Comparison of ENCODE assay signal across 13 mouse cellular contexts in genomic region chr6:34777981-34778668, GRCm38 (mm10). TPM values are rescaled to one million over a fixed set of nuclear protein-coding genes. Genes with fewer than 3 reads are reported as not detected.
DNase-seq lines count a peak whose midpoint lies in the region; ATAC-seq and TF ChIP-seq lines count a peak whose summit lies in the region.
"Had no signal": no experiment of that assay in that cellular context is flagged by ENCODE, and none has a peak within 500 bp of the region (broad histone marks: within the 10 kb centered on the region; RNA-seq: fewer than 3 reads in every experiment).

No protein-coding gene starts in this region.

- intact Hi-C loops in left cerebral cortex, postnatal 4 days (cut with DNase I) = no loop called here

- no peak for TF ChIP-seq POLR2A in cerebellum, adult 2 months (IDR thresholded peaks at IDR 0.05; ENCODE audit: borderline replicate concordance, insufficient read depth, low read length)

- WGBS in cerebellum, adult 2 months = 73% methylated on average over 10 of the region's 10 CpGs

- ATAC-seq in inflammation-experienced regulatory T-cells, adult 6 months = no peak
- ATAC-seq: activated CD4-positive, CD25-positive, alpha-beta regulatory T cell, adult 4 months had no signal

- H3K27ac ChIP-seq in cerebellum, adult 2 months (ENCODE audit: insufficient read depth, low read length) = no peak overlapping the region
- no peak overlapping the region for H3K27ac ChIP-seq in layer of hippocampus, adult 2 months
- H3K27ac ChIP-seq: macrophage had no signal

- DNase-seq in cerebellum, adult 9-10 months = peak; percentile 18
- DNase-seq in cerebellum, adult 2 months = no peak
- DNase-seq in layer of hippocampus, adult 2 months (ENCODE audit: low spot score in 2 of 2) = no peak
- DNase-seq in layer of hippocampus, adult 9-11 months = no peak
- DNase-seq in 416B (ENCODE audit: low read depth) = peak; percentile 33
- DNase-seq in T-cell, adult 2 months (ENCODE audit: low spot score) = peak; percentile 8
- DNase-seq in left cerebral cortex, postnatal 4 days = no peak
- DNase-seq: cerebellum, postnatal 36 days; kidney, adult 8-10 months had no signal

- H3K27me3 ChIP-seq in cerebellum, adult 2 months (ENCODE audit: control insufficient read depth, insufficient read depth, low read length) = no peaks in the 10 kb centered on the region

- no peak for TF ChIP-seq CTCF in cerebellum, adult 2 months (IDR thresholded peaks at IDR 0.05; ENCODE audit: borderline replicate concordance, insufficient read depth, low read depth, low read length)
- TF ChIP-seq CTCF in layer of hippocampus, adult 2 months (conservative IDR thresholded peaks at IDR 0.05) = peak; percentile 64

- H3K4me3 ChIP-seq in cerebellum, adult 2 months (replicated peaks; ENCODE audit: insufficient read depth, low read depth, low read length) = no peak overlapping the region
- H3K4me3 ChIP-seq in layer of hippocampus, adult 2 months = no peak overlapping the region

- H3K4me1 ChIP-seq in cerebellum, adult 2 months (ENCODE audit: control insufficient read depth, insufficient read depth, low read length) = no peaks in the 10 kb centered on the region

RNA-seq across cellular contexts. Expression of gene Agbl3, which starts 2.1 kb away (rescaled TPM):
- polyA plus RNA-seq in cerebellum, adult 2 months (2012; rRNA removed) = 15.9 and 16.4 TPM in 2 replicates
- total RNA-seq in layer of hippocampus, adult 2 months (2021) = 10 to 100 TPM; 16.2 to 16.9 TPM
- 1 to 10 TPM; 1.7 to 2.6 (median 2.3) TPM for polyA plus RNA-seq in inflammation-experienced regulatory T-cells, adult 6 months (2017; shearing (Covaris generic))
- total RNA-seq in left cerebral cortex, postnatal 4 days (2021) = 10 to 100 TPM; 16.4 to 18.5 TPM
- total RNA-seq: monocyte, adult 5-6 weeks had no signal

Comparison
In these comparisons a context has a peak if more than half of its experiments do, and no peak if none do; other contexts are left out.
1. DNase-seq: peak in cerebellum, adult 9-10 months (single experiment), 416B (single experiment) and T-cell, adult 2 months (single experiment); none in cerebellum, adult 2 months (0 of 2), layer of hippocampus, adult 2 months (0 of 2), layer of hippocampus, adult 9-11 months (single experiment) and left cerebral cortex, postnatal 4 days (single experiment).